Mouse (Mus musculus) adrenal gland, adult (tissue): ENCODE data around the gene Catsper3.

Source experiments
- DNase-seq, 2 experiments: peaks; one replicate each; pipeline ENCODE4 v3.0.0; 2022 to 2023; ENCODE audit warnings: low spot score in 1 of 2; ENCODE audit not compliant: inconsistent age in 2 of 2

Catsper3 gene

GRCm38 (mm10) chr13:55826008-55826671, 41.8 kb downstream of the Catsper3 start:
- peak in 1 of 2 experiments; percentile 60 for DNase-seq

DNA sequence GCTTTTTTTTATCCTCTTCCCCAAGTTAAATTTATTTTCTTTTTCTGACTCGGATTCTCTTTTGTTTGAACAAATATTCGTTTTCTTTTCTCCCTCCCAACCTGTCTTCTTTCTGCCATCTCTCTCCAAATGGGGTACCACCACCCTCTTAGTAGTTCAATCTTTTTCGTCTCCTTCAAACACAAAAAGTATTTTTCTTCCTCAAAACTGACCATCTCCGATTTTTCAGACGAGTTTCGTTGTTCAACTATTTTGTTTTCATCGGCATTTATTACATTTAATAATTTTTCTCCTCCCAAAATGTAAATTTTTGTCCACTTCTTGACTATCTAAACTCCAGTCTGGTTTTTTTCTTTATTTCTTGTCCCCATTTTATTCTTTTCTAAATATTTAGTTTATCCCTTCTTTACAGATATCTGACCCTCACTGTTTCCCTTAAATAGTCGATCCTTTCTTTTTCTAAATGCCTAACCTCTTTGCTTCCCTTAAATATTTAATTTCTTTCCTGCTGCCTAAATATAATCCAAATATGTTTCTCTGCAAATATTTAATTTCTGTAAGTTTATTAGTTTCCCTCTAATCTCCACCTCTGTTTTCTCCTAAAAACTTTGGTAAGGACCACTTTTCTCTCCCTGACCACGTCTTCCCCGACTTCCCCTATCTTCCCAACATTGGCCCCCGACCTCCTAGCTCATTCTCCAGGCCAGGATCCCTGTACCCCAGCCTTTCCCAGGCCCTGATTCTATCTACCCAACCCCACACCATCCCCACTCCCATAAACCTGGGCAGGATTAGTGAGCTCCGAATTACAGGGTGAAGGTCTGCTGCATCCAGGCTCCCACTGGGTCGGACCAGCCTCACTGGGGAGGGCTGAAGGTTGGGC, 42.7 kb downstream of the Catsper3 start:
- peak in 1 of 2 experiments; percentile 36 for DNase-seq

DNA sequence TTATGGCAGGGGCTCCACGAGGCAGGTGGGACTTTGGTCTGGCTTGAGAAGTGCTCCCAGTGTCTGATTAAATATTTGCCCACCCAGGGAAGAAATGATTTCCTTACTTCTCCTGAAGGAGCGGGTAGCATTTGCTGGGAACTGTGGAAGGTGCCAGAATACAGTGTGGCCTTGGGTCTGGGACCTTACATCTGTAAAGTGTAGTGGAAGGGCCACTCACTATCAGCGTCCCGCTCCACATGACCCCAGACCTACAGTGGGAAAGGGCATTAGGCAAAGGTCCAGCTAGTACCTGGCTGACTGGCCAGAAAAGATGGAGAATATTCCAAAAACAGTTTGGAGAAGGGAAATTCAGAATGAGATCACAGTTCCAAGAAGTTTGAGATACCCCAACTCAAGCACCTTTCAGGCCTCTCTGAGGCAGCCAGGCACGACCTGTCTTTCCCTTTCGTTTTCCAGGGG, 43.3 kb downstream of the Catsper3 start:
- DNase-seq, result no peak

- DNase-seq, result peak in 1 of 2 experiments; percentile 54
Measured at GRCm38 (mm10) chr13:55828141-55829017, 44.0 kb downstream of the Catsper3 start.

DNA sequence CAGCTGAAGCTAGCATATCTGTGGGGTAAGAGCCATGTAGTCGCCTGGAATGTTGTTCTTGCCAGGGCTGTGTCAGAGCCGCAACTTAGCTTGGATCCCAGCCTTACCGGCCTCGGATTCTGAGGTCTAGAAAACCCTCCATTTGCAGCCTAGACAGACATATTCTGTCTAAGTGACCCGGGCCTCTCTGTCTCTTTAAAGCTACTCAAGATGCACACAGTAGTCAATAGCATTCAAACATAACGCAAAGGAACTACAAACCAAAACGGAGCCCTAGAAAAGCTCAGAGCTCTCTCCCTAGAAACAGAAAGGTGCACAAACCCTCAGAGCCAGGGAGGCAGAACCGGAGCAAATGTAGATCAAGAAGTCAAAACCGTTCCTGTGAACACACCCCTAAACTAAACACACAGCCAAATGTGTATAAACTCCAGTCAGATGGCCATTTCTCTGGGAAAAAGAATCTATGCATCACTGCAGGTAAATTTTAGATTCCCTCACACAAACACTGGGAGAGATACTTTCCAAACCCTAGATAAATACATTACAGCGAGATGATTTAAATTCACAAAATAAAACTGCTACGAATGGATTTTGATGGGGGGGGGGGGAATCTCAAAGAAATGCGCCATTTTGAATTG, 44.8 kb downstream of the Catsper3 start:
- peak in 1 of 2 experiments; percentile 36 for DNase-seq

- DNase-seq, result peak in 1 of 2 experiments; percentile 61
Measured at GRCm38 (mm10) chr13:55830081-55830832, 45.9 kb downstream of the Catsper3 start.

DNA sequence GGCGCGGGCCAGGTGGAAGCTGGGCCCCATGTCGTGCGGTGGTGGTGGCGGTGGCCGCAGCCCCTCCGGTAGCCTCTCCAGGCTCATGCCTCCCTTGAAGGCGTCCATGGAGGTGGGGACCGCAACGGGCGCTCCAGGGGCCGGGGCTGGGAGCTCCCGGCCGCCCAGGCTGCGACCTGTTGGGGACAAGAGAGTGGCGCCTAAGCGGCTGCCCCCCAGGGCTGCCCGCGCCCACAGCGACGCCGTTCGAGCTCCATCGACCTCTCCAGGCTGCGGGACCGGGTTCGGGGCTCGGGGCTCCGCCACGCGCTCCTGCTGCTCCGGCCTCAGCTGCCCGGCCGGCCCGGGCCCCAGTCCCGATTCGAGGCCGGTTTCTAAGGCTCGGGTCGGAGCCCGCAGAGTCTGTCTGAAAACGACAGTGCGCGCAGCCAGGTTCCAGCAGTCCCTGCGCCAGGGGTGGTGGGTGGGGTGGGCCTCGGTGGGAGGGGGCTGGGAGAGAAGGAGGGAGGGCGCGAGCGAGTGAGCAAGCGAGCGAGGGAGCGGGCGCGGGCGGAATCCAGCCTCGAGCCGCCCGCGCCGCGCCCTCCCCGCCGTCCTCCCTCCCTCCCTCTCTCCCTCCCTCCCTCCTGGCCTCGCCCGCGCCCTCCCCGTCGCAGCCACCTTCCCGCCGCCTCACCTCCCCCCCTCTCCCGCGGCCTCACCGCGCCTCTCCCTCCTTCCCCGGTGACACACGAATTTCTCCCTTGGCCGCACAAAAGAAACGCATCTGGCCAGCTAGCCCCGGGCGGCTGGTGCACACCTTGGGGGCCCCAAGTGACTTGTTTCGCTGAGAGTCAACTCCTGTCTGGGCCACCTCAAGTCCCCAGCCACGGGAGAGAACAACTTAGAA, 46.7 kb downstream of the Catsper3 start:
- DNase-seq, result peak in 1 of 2 experiments; percentile 43

GRCm38 (mm10) chr13:55831722-55832160, 47.4 kb downstream of the Catsper3 start:
- DNase-seq, result no peak

- no peak for DNase-seq
Measured at GRCm38 (mm10) chr13:55832602-55833001, 48.2 kb downstream of the Catsper3 start.

DNA sequence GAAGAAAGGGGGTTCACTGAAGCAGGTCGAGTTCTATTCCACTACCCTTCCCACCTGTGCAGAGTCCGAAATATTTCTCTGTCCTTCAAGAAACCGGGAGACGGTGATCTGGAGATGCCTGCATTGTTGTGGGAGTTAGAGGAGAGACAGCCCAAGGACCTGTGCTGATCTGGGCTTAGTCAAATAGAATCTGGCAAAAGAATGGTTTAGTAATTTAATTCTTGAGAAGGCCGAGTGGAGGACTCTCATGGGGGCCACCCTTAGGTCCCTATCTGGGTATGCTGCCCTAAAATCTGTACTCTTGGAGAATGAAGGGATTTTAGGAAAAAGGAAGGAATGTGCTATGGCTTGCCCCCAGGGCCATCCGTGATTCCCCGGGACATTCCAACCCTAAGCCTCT, 49.6 kb downstream of the Catsper3 start:
- DNase-seq, result no peak

DNA sequence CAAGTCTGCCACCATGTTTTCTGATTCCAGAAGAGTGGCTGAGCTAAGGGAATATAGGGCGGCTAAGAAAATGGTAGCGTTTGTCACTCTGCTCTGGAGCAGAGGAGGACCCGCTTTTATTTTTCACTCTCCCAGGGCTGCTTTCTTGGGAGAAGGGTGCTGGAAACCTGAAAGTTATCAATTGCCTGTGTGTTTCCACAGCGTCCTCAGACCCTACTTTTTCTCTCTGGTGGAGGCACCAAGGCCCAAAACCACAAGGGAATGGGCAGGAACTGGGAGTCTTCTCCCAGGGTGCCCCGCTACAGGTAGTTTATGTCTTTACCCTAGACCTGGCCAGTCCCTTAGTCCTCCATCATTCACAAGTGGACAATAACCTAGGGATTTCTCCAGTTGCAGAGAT, 50.3 kb downstream of the Catsper3 start:
- no peak for DNase-seq

DNA sequence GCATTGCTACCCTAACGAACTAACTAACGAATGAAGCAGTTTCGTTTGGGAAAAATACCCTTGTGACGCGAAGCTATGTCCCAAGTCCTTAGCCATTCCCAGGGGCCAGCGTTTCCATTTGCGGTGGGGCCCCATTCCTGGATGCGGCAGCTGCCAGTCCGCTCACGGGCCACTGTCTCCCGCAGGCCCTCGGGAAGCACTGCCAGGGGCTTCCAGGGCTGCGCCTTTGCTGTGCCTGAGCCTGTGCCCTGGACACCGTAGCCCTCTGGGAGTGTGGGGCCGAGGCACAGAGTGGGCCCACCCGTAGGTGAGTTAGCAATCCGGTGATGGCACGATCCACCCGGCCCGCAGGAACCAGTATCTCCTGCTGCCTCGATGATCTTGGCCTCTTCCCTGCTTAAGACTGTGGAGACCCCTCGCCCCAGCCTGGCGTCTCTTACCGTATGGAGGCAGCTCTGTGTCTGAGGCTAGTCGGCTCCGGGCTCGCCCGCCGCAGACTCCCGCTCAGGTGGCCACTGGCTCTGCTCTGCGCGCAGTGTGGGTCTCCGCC, 51.3 kb downstream of the Catsper3 start:
- DNase-seq, result peak in 1 of 2 experiments; percentile 31

- DNase-seq, result no peak
Measured at GRCm38 (mm10) chr13:55836142-55836625, 51.8 kb downstream of the Catsper3 start, which contains the start of gene Pitx1. Gene Pitx1 (minus strand): TSS chr13:55836192.

- no peak for DNase-seq
Measured at GRCm38 (mm10) chr13:55836786-55837780, 52.7 kb downstream of the Catsper3 start.

- DNase-seq, result no peak
Measured at GRCm38 (mm10) chr13:55840223-55840622, 55.9 kb downstream of the Catsper3 start.

GRCm38 (mm10) chr13:55843700-55844099, 59.3 kb downstream of the Catsper3 start:
- DNase-seq, result no peak

GRCm38 (mm10) chr13:55847805-55848204, 63.4 kb downstream of the Catsper3 start:
- DNase-seq, result no peak
